Mouse (Mus musculus) spleen, postnatal 14 days (tissue): ENCODE measurements at regions not wholly inside any gene's neighbourhood (a gene's known extent, or its start where the extent isn't known, plus 50 kb on each side); places are given as distances from the start of the nearest gene placed in this dataset.

Experiments used
- DNase-seq, 2 experiments: peaks; one replicate each; pipeline ENCODE4 v3.0.0; 2021 to 2022; ENCODE audit warnings: low spot score in 2 of 2

DNA sequence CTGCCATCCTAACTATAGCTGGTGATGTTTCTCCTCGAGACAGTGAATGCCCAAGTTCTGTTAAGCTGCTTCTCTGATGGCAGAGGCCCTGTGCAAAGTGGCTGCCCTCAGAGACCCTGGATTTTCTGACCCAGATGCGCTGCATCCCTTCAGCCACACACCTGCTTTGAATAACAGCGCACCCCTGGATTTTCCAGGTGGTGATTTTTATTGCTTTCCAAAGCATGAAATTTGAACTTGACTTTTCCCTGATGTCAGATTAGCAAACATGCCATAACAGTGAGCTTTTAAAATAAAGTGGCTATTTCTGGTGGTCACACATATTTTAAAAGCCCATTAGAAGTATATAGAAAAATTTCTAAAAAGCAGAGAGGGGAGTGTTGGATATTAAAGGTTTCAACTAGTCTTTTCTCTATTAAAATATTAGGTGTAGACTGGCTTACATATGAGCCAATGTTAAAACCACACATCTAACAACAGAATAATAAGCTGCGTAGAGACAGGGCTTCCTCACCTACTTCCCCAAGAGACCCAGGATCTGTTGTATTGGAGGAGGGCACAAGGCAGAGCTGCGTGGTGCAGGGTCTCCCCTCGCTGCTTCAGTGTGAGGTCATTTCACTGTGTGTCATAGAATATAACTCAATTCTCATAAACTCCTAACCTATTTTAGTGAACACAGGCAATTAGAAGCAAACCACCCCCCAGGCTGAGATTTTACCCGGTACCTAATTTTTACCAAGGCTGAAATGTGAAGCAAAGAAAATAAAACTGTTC is 280.3 kb downstream of the Ccdc91 start:
- DNase-seq, result no peak

- DNase-seq, result no peak
These were observed 283.9 kb downstream of the Ccdc91 start for GRCm38 (mm10) chr6:147759485-147759884.

- no peak for DNase-seq
These were observed 284.5 kb downstream of the Ccdc91 start for GRCm38 (mm10) chr6:147760113-147760512.

DNA sequence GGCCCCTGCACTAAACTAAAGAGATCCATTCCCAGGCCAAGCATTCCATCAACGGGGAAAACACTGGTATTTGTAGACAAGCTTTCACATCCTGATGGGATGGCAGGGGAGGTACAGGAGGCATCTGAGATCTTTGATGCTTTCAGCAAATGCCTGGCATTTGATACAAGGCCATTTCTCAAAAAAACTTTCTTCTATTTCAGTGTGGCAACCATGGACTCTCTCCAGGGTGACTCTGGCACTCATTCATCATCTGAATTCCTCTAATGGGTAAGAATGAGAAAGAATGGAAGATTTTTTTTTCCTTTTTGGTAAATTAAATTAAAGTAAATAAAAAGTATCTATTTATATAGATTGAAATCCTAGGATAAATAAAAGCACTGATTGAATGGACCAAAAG is 281.8 kb upstream of the Far2 start:
- no peak for DNase-seq

DNA sequence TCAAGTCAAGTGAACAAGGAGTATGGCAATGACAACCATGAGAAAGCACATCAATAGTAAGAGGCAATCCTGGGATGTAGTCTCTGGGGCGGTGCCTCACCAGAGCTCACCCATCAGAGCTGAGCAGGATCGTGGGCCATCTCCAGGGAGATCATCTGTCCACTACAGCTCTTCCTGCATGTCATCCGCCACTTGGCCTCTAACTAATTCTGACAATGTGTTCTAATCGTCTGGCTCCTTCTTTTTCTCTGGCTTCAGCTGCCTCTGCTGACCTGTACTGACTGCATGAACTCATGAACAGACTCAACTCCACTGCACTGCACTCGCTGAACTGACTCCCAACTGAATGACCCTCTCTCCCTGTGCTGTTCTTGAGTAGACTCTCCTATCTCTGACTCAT is 277.9 kb upstream of the Far2 start:
- no peak for DNase-seq

GRCm38 (mm10) chr6:147770034-147770433 is 277.0 kb upstream of the Far2 start:
- DNase-seq, result no peak

- no peak for DNase-seq
These were observed 275.6 kb upstream of the Far2 start for GRCm38 (mm10) chr6:147771411-147771810.

DNA sequence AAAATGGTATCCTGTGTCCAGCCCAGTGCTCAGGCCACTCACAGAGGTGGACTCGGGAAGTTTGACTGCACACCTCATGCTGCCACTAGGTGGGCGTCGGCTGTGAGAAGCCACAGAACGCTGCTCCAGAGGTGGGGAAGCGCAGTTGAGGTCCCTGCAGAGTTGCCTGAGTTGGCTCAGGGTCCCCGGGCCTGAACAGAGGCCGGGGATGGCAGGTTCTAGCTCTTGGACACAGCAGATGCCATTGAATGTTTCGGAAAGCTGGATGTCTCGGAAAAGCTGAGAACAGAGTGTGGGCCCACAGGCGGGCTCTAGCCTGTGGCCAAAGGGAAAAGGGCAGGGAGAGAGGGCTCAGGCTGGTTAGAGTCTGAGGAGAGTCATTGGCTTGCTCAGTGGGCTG is 273.2 kb upstream of the Far2 start:
- no peak for DNase-seq

- DNase-seq, result no peak
These were observed 272.4 kb upstream of the Far2 start for GRCm38 (mm10) chr6:147774626-147775025.

GRCm38 (mm10) chr6:147779466-147779865 is 267.6 kb upstream of the Far2 start:
- no peak for DNase-seq

GRCm38 (mm10) chr6:147784249-147784648 is 262.8 kb upstream of the Far2 start:
- no peak for DNase-seq

DNA sequence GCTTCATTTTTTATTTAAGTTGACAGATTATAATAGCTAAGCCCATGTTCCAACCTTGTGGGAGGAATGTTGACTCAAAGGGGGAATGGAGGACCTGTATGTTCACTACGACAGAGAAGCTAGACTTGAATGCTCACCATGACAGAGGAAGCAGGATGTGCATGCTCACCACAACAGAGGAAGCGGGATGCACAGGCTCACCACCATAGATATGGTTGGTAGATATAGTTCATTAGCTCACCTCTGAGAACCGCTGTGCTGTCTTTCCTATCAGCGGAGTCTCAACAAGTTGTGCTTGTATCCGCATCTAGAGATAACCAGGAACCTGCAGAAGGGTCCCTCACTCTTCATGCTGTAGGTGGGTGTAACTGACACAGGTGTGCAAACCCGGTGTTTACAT is 262.2 kb upstream of the Far2 start:
- DNase-seq, result no peak

GRCm38 (mm10) chr6:147788095-147788494 is 259.0 kb upstream of the Far2 start:
- no peak for DNase-seq

DNA sequence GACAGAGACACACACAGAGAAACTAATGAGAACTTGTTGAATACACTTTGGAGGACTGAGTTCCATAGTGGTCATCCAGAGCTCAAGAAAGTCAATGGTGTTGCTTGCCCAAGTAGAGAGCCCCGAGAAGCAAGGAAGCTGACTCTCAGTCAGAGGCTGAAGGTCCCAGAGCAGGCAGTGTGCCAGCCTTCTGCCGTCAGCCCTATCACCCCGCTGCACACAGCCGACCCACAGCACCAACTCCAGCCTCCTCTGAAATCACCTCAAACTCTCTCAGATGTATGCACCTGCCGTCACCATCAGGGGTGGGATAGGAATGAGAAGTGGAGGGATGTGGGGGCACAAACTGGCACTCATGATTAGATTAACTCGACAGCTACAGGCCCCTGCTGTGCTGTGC is 257.9 kb upstream of the Far2 start:
- DNase-seq, result no peak

DNA sequence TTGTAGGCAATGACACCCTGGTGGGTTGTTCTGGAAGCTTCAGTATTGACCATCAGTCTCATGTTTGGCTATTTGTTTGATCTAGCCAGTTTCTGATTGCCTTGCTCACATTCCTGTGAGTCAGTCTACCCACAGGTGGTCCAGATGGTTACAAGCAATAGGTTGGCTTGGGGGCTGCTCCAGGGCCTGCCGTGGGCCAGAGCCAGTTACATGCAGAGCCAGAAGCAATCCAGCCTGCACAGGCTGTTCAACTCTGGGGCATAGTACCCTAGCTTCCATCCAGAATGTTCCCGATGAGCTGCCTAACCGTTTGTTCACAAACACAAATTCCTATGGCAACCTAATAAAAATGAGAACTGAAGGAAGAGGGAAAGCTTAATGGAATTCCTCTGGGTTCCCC is 253.2 kb upstream of the Far2 start:
- DNase-seq, result no peak

DNA sequence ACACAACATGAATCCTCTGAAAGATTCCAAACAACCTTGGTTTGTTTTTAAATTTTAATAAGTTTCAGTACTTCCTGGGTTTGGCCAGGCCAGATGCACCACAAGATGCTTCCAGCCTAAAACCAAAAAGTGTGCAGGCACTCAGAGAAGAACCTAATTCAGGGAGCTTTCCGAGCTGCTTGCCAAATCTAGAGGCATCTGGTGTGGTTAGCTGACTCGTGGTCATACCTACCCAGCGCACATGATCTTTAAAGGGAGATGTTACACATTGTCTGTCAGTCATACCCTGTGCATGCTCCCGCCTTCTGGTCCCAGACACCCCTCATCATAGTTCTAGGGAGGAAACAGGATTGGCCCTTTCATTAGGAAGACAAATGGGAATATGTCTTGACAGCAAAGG is 252.7 kb upstream of the Far2 start:
- no peak for DNase-seq

DNA sequence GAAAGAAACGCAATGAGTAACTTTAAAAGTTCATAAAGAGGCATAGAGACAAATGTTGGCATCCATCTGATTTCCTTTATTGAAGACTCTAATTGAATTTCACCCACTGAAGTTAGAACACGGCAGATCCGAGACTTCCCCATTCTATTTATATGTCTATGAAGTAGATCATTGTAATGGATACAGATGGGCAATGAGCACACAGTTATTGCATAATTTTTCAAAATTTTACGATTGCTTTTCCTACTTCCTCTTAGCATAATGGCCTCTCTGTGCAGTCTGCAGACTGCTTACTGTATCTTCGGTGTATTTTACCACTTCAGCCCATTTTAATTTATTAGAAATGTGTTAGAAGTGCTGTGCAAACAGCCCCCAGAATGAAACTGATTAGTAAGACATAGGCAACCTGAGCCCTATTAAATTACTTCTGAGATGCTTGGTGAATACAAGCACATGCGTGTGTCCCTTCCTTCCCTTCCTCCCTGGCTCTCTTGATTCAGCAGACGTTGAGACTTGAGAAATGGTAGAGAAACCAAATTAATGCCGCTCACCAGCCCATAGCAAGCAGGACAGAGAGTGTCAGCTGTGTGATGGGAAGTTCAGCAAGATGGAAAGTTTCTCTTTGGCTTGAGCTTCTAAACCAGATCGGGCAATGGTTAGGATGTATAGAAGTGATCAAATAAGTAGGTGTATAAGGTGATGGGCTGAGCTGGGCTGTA is 247.9 kb upstream of the Far2 start:
- no peak for DNase-seq

- no peak for DNase-seq
These were observed 247.2 kb upstream of the Far2 start for GRCm38 (mm10) chr6:147799861-147800260.

GRCm38 (mm10) chr6:147800846-147801245 is 246.2 kb upstream of the Far2 start:
- DNase-seq, result no peak

DNA sequence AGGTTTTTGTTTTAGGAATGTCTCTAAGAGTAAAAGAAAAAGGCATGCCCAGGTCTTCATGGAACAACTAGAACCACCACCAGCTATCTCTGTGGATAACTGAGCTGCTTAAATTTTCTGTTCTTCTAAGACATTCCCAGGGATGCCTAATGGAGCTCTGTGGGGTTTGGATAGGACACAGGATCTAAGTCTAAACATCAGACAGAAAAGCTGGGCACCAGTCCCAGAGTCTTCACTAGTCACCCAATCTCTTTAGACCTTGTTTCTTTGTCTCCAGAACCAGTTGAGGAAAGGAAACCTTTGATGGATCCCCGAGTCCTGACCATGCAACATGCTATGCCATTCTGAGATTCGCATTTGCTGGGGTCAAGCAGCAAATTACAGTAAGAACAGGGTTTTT is 243.2 kb upstream of the Far2 start:
- DNase-seq, result no peak

DNA sequence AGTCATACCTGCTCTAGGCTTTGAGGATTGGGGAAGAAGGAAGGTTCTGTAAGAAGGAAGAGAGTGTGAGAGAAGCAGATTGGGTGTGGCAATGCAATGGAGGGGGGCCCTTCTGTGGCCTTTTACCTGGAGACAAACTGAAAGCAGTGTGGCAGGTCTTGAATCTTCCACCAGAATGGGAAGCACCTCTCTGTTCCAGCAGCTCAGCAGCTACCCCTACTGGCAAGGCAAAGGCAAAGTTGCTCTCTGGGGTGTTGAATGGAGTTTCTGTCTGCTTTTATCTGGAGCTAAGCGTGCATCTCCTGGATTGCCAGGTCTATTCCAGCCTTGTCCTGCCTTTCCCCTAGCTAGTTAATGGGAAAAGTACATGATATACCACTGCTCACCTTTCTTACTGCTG is 236.3 kb upstream of the Far2 start:
- peak in 1 of 2 experiments; percentile 9 for DNase-seq

DNA sequence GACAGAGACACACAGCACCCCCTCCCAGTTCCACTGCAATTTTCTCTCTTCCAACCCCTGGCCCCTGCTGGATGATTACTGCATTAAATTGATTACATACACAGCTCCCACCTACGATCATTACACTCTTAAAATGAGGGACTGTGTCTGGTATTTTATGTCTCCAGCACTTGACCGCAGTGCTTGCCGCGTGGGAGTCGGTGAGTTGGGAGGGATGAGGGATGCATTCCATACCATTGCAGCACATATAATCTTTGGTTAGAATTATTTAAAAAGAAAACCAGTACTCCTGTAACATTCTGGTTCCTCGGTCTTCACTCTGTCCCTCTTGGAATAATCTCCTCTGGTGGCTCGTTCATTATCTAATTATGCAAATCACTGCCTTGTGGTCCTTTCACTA is 230.2 kb upstream of the Far2 start:
- no peak for DNase-seq

- DNase-seq, result no peak
These were observed 229.8 kb upstream of the Far2 start for GRCm38 (mm10) chr6:147817262-147817661.
